Mouse (Mus musculus): ENCODE data around the gene Gm20388.

GRCm38 (mm10) chr8:122988955-122989354 is 3078.3 kb downstream of the Gm20388 start:
- TF ChIP-seq CTCF (IDR thresholded peaks at IDR 0.05; ENCODE audit: low read depth), result no peak
- no peak for TF ChIP-seq EP300 (IDR thresholded peaks at IDR 0.05; ENCODE audit: low read depth)

Measured in liver, embryonic 14.5 days (tissue).